Mouse (Mus musculus): Measurements from ENCODE around the gene Hipk1.

GRCm38 (mm10) chr3:103733799-103734695 is 57.3 kb downstream of the Hipk1 start:
- TF ChIP-seq CTCF (conservative IDR thresholded peaks at IDR 0.05; ENCODE audit: low read length), result no peak
- TF ChIP-seq POU5F1 (IDR thresholded peaks at IDR 0.05; ENCODE audit: borderline replicate concordance, low read length), result no peak
- no peak for TF ChIP-seq NANOG (IDR thresholded peaks at IDR 0.05; ENCODE audit: borderline replicate concordance, low read length)
